Mouse (Mus musculus): ENCODE measurements around the gene Ccdc102a.

DNA sequence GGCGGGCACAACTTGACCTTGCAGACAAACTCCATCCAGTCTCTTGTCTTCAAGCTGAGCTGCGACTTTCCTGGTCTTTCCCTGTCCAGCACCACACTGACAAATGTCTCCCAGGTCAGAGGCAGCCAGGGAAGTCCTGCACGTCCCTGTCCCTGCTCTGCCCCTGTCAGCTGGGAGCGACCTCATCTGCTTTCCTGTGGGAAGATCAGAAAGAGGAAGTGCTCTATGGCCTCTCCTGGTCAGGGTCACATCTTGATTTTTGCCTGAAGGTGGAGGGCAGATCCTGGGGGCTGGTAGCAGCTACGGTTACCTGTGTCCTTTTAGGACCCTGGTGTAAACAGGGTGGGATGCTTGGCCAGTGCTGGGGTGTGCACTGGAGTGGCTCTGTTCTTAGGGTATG, 16.0 kb upstream of the Ccdc102a start:
- TF ChIP-seq CTCF (conservative IDR thresholded peaks at IDR 0.05; ENCODE audit: low read length): no peak
- no peak for TF ChIP-seq NANOG (IDR thresholded peaks at IDR 0.05; ENCODE audit: borderline replicate concordance, low read length)
- TF ChIP-seq POU5F1 (IDR thresholded peaks at IDR 0.05; ENCODE audit: borderline replicate concordance, low read length): no peak
